Mouse (Mus musculus): ENCODE measurements around the gene Ptch2. TPM values are rescaled to one million over a fixed set of nuclear protein-coding genes. Genes with fewer than 3 reads are reported as not detected.
A peak's percentile ranks its signal among the peaks of the same experiment; 100 is the strongest.

Ptch2 gene
- total and polyA plus RNA-seq, 3 experiments: 0.33 TPM; not detected in 2

DNA sequence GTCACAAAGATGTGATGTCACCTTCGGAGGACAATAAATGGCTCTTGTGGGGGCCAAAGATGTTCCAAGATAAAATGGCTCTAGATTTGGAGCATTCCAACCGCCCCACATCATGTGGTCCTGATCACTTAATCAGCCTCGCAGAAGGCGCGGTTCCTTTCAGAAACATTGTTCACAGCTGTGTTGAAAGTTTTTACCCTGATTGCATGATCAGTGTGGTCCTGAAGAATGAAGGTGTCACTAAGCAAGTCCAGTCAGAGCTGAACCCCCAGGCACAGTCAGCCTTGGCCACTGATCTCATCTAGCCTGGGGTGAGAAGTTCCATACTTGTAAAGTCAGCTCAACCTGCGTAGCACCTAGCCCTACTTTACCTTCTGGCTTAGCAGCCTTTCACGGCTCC is 22.1 kb downstream of the Ptch2 start:
- peaks cover 0 to 7% of the 10 kb centered on the region in 2 experiments; a peak in 2 of 4 replicates for H3K36me3 ChIP-seq (ENCODE audit: control insufficient read depth in 1 of 2, insufficient read depth in 2 of 2, low read length in 2 of 2)

DNA sequence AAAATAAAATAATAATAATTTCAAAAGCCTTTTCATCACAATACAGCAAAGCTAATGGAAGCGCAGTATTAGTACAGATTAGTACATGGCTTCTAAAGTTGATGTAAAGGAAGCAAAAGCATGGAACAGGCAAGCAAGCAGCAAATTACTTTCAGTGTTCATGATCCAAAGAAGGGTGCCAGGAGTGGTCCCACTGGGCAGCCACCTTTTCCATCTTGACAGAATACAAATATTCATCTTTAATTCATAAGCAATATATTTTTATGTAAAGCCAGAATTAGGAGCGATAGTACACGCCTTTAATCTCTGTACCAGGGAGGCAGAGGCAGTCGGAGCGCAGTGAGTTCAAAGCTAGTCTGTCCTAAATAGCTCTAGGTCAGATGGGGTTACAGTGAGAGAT is 23.8 kb downstream of the Ptch2 start:
- DNase-seq (ENCODE audit: low read depth, low spot score): no peak
- peak overlapping the region; percentile 72 for H3K9ac ChIP-seq (ENCODE audit: control insufficient read depth, low read depth, low read length, poor library complexity, severe bottlenecking)
- H3K4me1 ChIP-seq (ENCODE audit: control insufficient read depth in 1 of 2, insufficient read depth in 2 of 2, low read length in 2 of 2): peaks cover 0 to 15% of the 10 kb centered on the region in 2 experiments; a peak in 2 of 4 replicates
- no peak for TF ChIP-seq RAD21 (IDR thresholded peaks at IDR 0.05; ENCODE audit: low read depth, low read length)
- TF ChIP-seq GABPA (IDR thresholded peaks at IDR 0.05; ENCODE audit: low read depth, low read length): no peak
- TF ChIP-seq MYB (IDR thresholded peaks at IDR 0.05; ENCODE audit: low read depth, low read length): no peak
- TF ChIP-seq CHD2 (IDR thresholded peaks at IDR 0.05; ENCODE audit: low read length): no peak
- TF ChIP-seq ZMIZ1 (IDR thresholded peaks at IDR 0.05; ENCODE audit: low read depth, low read length): no peak
- no peak for TF ChIP-seq HCFC1 (IDR thresholded peaks at IDR 0.05; ENCODE audit: low read depth, low read length)
- no peak for TF ChIP-seq TBP (IDR thresholded peaks at IDR 0.05; ENCODE audit: low read depth, low read length)
- no peak for TF ChIP-seq CTCF (IDR thresholded peaks at IDR 0.05 in 2 of 3, conservative IDR thresholded peaks at IDR 0.05 in 1 of 3; ENCODE audit: control insufficient read depth in 1 of 3, insufficient read depth in 1 of 3, low read depth in 2 of 3, low read length in 3 of 3, poor library complexity in 1 of 3, severe bottlenecking in 1 of 3)
- no peak for TF ChIP-seq MAFK (IDR thresholded peaks at IDR 0.05; ENCODE audit: borderline replicate concordance, low read depth, low read length)
- TF ChIP-seq MEF2A (IDR thresholded peaks at IDR 0.05; ENCODE audit: extremely low read depth, insufficient replicate concordance, low read depth, low read length, poor library complexity, severe bottlenecking): no peak
- H3K36me3 ChIP-seq (ENCODE audit: control insufficient read depth in 1 of 2, insufficient read depth in 2 of 2, low read length in 2 of 2): peaks cover 0 to 16% of the 10 kb centered on the region in 2 experiments; a peak in 2 of 4 replicates
- peaks cover 13% of the 10 kb centered on the region for H3K79me2 ChIP-seq (ENCODE audit: control insufficient read depth, insufficient read depth, low read length, poor library complexity)
- no peaks in the 10 kb centered on the region for H3K27me3 ChIP-seq (ENCODE audit: control insufficient read depth in 1 of 2, insufficient read depth in 2 of 2, low read length in 2 of 2)
- peak overlapping the region; percentile 67 to 82 for H3K4me3 ChIP-seq (ENCODE audit: control insufficient read depth in 1 of 2, insufficient read depth in 1 of 2, low read depth in 2 of 2, low read length in 2 of 2)
- H3K27ac ChIP-seq (ENCODE audit: control insufficient read depth, low read depth, low read length): peak overlapping the region; percentile 81
- no peaks in the 10 kb centered on the region for H3K9me3 ChIP-seq (replicated peaks; ENCODE audit: insufficient read depth, low read length)

More for the DNA sequence above, 22.1 kb downstream of the Ptch2 start:
- H3K27me3 ChIP-seq (ENCODE audit: control insufficient read depth in 1 of 2, insufficient read depth in 2 of 2, low read length in 2 of 2): no peaks in the 10 kb centered on the region
- no peak overlapping the region for H3K9ac ChIP-seq (ENCODE audit: control insufficient read depth, low read depth, low read length, poor library complexity, severe bottlenecking)
- H3K27ac ChIP-seq (ENCODE audit: control insufficient read depth, low read depth, low read length): no peak overlapping the region
- H3K79me2 ChIP-seq (ENCODE audit: control insufficient read depth, insufficient read depth, low read length, poor library complexity): peaks cover 13% of the 10 kb centered on the region
- H3K4me1 ChIP-seq (ENCODE audit: control insufficient read depth in 1 of 2, insufficient read depth in 2 of 2, low read length in 2 of 2): peaks cover 0 to 7% of the 10 kb centered on the region in 2 experiments; a peak in 2 of 4 replicates
- H3K9me3 ChIP-seq (replicated peaks; ENCODE audit: insufficient read depth, low read length): no peaks in the 10 kb centered on the region
- no peak for TF ChIP-seq MAZ (IDR thresholded peaks at IDR 0.05; ENCODE audit: low read depth, low read length)
- no peak for TF ChIP-seq MAFK (IDR thresholded peaks at IDR 0.05; ENCODE audit: borderline replicate concordance, low read depth, low read length)
- no peak for TF ChIP-seq SMC3 (IDR thresholded peaks at IDR 0.05; ENCODE audit: low read depth, low read length)
- no peak for TF ChIP-seq MXI1 (IDR thresholded peaks at IDR 0.05; ENCODE audit: low read depth, low read length)
- no peak for TF ChIP-seq NRF1 (IDR thresholded peaks at IDR 0.05; ENCODE audit: insufficient read depth, low read depth, low read length, poor library complexity, severe bottlenecking)
- no peak for TF ChIP-seq POLR2AphosphoS5 (IDR thresholded peaks at IDR 0.05; ENCODE audit: borderline replicate concordance, low read depth, low read length)
- TF ChIP-seq EP300 (IDR thresholded peaks at IDR 0.05; ENCODE audit: low read depth in 1 of 2, low read length in 2 of 2): no peak
- TF ChIP-seq HCFC1 (IDR thresholded peaks at IDR 0.05; ENCODE audit: low read depth, low read length): no peak
- no peak for TF ChIP-seq ZKSCAN1 (IDR thresholded peaks at IDR 0.05; ENCODE audit: low read depth, low read length)
- TF ChIP-seq NELFE (IDR thresholded peaks at IDR 0.05; ENCODE audit: low read depth, low read length): no peak
- TF ChIP-seq MYC (IDR thresholded peaks at IDR 0.05; ENCODE audit: low read depth, low read length): no peak
- TF ChIP-seq SIN3A (IDR thresholded peaks at IDR 0.05; ENCODE audit: low read length): no peak
- TF ChIP-seq RCOR1 (IDR thresholded peaks at IDR 0.05; ENCODE audit: low read depth, low read length): no peak
- no peak for TF ChIP-seq ETS1 (IDR thresholded peaks at IDR 0.05; ENCODE audit: low read depth, low read length)
- no peak for TF ChIP-seq CTCF (IDR thresholded peaks at IDR 0.05 in 2 of 3, conservative IDR thresholded peaks at IDR 0.05 in 1 of 3; ENCODE audit: control insufficient read depth in 1 of 3, insufficient read depth in 1 of 3, low read depth in 2 of 3, low read length in 3 of 3, poor library complexity in 1 of 3, severe bottlenecking in 1 of 3)
- TF ChIP-seq ELF1 (IDR thresholded peaks at IDR 0.05; ENCODE audit: low read depth, low read length): no peak
- TF ChIP-seq MEF2A (IDR thresholded peaks at IDR 0.05; ENCODE audit: extremely low read depth, insufficient replicate concordance, low read depth, low read length, poor library complexity, severe bottlenecking): no peak
- TF ChIP-seq GATA1 (IDR thresholded peaks at IDR 0.05; ENCODE audit: low read depth, low read length): no peak
- DNase-seq (ENCODE audit: low read depth, low spot score): no peak
- no peak overlapping the region for H3K4me3 ChIP-seq (ENCODE audit: control insufficient read depth in 1 of 2, insufficient read depth in 1 of 2, low read depth in 2 of 2, low read length in 2 of 2)

All from MEL (cell line).